Mouse (Mus musculus) bone marrow, adult 2 months (tissue): Measurements from ENCODE around the gene Gm9745.

ENCODE experiments used
- CTCF ChIP-seq: fragments of 200-500 bp; IDR thresholded peaks from 2 replicates; pipeline ENCODE4 v1.5.1; 2011; ENCODE audit warnings: low read length, control low read depth; ENCODE audit not compliant: control insufficient read depth, insufficient read depth
- POLR2A ChIP-seq: fragments of 200-500 bp; IDR thresholded peaks from 2 replicates; pipeline ENCODE4 v1.6.1; 2011; ENCODE audit warnings: low read depth, mild to moderate bottlenecking, control low read depth, low read length, borderline replicate concordance; ENCODE audit not compliant: control insufficient read depth

DNA sequence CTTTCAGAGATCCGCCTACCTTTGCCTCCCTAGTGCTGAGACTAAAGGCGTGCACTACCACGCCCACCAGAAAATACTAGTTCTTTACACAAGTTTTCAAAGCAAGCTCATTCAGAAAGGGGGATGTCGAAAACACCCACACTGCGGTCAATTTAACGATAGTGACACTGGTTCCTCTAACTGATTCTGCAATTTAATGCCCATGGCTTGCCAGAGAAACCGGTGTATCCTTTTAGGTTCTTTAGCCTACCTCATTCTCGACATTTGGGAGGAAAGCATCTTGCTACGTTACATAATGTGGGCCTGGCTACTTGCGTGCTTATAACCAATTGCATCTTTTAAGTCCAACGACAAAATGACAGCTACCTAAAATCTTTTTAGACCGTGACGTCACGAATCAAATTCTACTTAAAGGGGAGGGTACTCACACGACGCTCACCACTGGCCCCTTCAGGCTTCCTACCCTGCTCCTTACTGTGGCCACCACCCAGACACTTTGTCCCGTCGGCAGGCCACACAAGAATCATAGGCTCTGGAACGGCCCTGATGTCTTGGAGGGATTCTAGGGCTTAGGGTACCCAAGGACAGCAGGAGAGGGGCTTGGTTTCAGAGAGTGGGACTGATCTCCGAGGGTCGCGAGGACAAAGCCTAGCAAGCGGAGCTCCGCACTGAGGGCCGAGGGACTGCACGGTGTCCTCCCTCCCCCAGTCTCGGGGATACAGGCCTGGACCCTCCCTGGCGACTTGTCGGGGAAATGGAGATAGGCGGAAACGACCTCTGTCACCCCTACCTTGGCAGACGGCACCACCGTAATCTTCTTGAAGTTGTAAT is 47.3 kb upstream of the Gm9745 start:
- TF ChIP-seq CTCF (no peak), POLR2A (no peak)
